Comparison of ENCODE assay signal across 27 mouse cellular contexts in the genomic region with DNA sequence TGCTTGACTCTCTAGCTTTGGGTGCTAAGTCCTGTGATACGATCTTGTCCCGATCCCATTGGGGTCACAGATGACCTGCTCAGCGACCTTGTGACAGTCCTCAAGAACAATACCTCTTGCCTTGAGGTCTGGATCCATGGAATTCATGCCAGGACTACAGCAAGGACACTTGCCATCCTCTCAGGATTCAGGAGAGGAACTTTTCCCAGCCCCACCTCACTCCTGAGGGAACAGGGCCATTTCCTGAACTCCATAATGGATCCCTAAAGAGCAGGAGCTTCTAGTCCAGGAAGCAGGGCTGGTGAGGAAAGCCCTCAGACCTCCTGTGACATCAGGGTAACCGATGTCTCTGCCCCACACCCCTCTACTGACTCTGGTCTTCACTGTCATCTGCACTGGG. TPM values are rescaled to one million over a fixed set of nuclear protein-coding genes. Genes with fewer than 3 reads are reported as not detected.
DNase-seq lines count a peak whose midpoint lies in the region; ATAC-seq and TF ChIP-seq lines count a peak whose summit lies in the region.
"Had no signal": no experiment of that assay in that cellular context is flagged by ENCODE, and none has a peak within 500 bp of the region (broad histone marks: within the 10 kb centered on the region; RNA-seq: fewer than 3 reads in every experiment).

No protein-coding gene starts in this region.

- TF ChIP-seq CTCF in heart, postnatal 0 days (IDR thresholded peaks at IDR 0.05; ENCODE audit: low read depth), result no peak

- H3K4me3 ChIP-seq in heart, embryonic 10.5 days, result no peak overlapping the region
- no peak overlapping the region for H3K4me3 ChIP-seq in heart, postnatal 0 days (ENCODE audit: low read depth, low read length)
- H3K4me3 ChIP-seq in midbrain, embryonic 13.5 days (replicated peaks), result no peak overlapping the region
- H3K4me3 ChIP-seq: embryonic facial prominence, embryonic 10.5 days; embryonic facial prominence, embryonic 13.5 days; forebrain, embryonic 10.5 days; forebrain, embryonic 13.5 days; kidney, embryonic 15.5 days had no signal

- peaks cover 4% of the 10 kb centered on the region; the same call in 1 of the 2 replicates for H3K27me3 ChIP-seq in heart, embryonic 10.5 days (ENCODE audit: insufficient read depth, poor library complexity, severe bottlenecking)
- H3K27me3 ChIP-seq in heart, postnatal 0 days (ENCODE audit: control insufficient read depth, insufficient read depth, low read length), result no peaks in the 10 kb centered on the region
- H3K27me3 ChIP-seq in midbrain, embryonic 13.5 days, result no peaks in the 10 kb centered on the region
- H3K27me3 ChIP-seq: embryonic facial prominence, embryonic 13.5 days; forebrain, embryonic 13.5 days; kidney, embryonic 15.5 days had no signal

- H3K4me2 ChIP-seq in heart, postnatal 0 days (ENCODE audit: low read depth, low read length), result no peak overlapping the region
- H3K4me2 ChIP-seq in midbrain, embryonic 13.5 days (replicated peaks), result no peak overlapping the region
- H3K4me2 ChIP-seq: embryonic facial prominence, embryonic 13.5 days; forebrain, embryonic 13.5 days; hindbrain, embryonic 14.5 days; kidney, embryonic 15.5 days had no signal

- DNase-seq in heart, adult 18-20 months, result peak; percentile 47 to 85
- DNase-seq in heart, postnatal 10 days, result no peak
- DNase-seq in heart, adult 9 months (ENCODE audit: low spot score in 2 of 2), result peak; percentile 56 to 82
- DNase-seq in heart, embryonic 10.5 days (ENCODE audit: low spot score), result no peak
- no peak for DNase-seq in heart, postnatal 0 days (ENCODE audit: low spot score)
- peak; percentile 18 for DNase-seq in heart, postnatal 4 days
- DNase-seq: adrenal gland, adult 2 months; adrenal gland, postnatal 14 days; cerebellum, adult 11-12 months; cerebellum, adult 8-10 months; cerebellum, postnatal 10 days; cerebellum, postnatal 36 days; embryo, embryonic 11 days; gastrocnemius, postnatal 14 days; kidney, adult 18-20 months had no signal

- H3K4me1 ChIP-seq in heart, embryonic 10.5 days, result peaks cover 28% of the 10 kb centered on the region
- no peaks in the 10 kb centered on the region for H3K4me1 ChIP-seq in heart, postnatal 0 days (ENCODE audit: control insufficient read depth, insufficient read depth)
- H3K4me1 ChIP-seq in midbrain, embryonic 13.5 days (replicated peaks), result peaks cover 10% of the 10 kb centered on the region

- intact Hi-C loops in heart, postnatal 10 days (cut with DNase I), result loop anchor here (1.0 kb wide), 1 partner anchor 19 kb away; no protein-coding TSS in a partner anchor

- no peak overlapping the region for H3K9ac ChIP-seq in heart, postnatal 0 days (replicated peaks; ENCODE audit: low read depth, low read length)
- H3K9ac ChIP-seq in midbrain, embryonic 13.5 days (replicated peaks), result no peak overlapping the region
- H3K9ac ChIP-seq: embryonic facial prominence, embryonic 13.5 days; forebrain, embryonic 13.5 days; hindbrain, embryonic 14.5 days; kidney, embryonic 15.5 days had no signal

- 77% methylated on average over 4 of the region's 4 CpGs for WGBS in heart, embryonic 10.5 days
- 61% methylated on average over 4 of the region's 4 CpGs for WGBS in heart, postnatal 0 days
- 86% methylated on average over 4 of the region's 4 CpGs for WGBS in midbrain, embryonic 13.5 days

- no peak for ATAC-seq in heart, postnatal 0 days (ENCODE audit: insufficient read depth, low read depth)
- no peak for ATAC-seq in midbrain, embryonic 13.5 days
- ATAC-seq: CD4-positive, CD25-positive, alpha-beta regulatory T cell, adult 4 months; forebrain, embryonic 13.5 days; forebrain, embryonic 16.5 days; hindbrain, postnatal 0 days; inflammation-experienced regulatory T-cells, adult 6 months; intestine, embryonic 16.5 days had no signal

- no peak overlapping the region for H3K27ac ChIP-seq in heart, embryonic 10.5 days
- peak overlapping the region; percentile 78 for H3K27ac ChIP-seq in heart, postnatal 0 days (ENCODE audit: low read depth)
- H3K27ac ChIP-seq in midbrain, embryonic 13.5 days, result no peak overlapping the region
- H3K27ac ChIP-seq: embryonic facial prominence, embryonic 10.5 days; embryonic facial prominence, embryonic 13.5 days; forebrain, embryonic 10.5 days; forebrain, embryonic 13.5 days; hindbrain, embryonic 14.5 days; hindbrain, postnatal 0 days; kidney, embryonic 15.5 days had no signal

- no peaks in the 10 kb centered on the region for H3K36me3 ChIP-seq in heart, embryonic 10.5 days
- H3K36me3 ChIP-seq in heart, postnatal 0 days (replicated peaks; ENCODE audit: control insufficient read depth, insufficient read depth, low read length), result no peaks in the 10 kb centered on the region
- no peaks in the 10 kb centered on the region for H3K36me3 ChIP-seq in midbrain, embryonic 13.5 days
- H3K36me3 ChIP-seq: embryonic facial prominence, embryonic 13.5 days; kidney, embryonic 15.5 days had no signal

- TF ChIP-seq EP300 in heart, postnatal 0 days (IDR thresholded peaks at IDR 0.05; ENCODE audit: low read depth), result no peak

- no peaks in the 10 kb centered on the region for H3K9me3 ChIP-seq in heart, embryonic 10.5 days
- no peaks in the 10 kb centered on the region for H3K9me3 ChIP-seq in heart, postnatal 0 days (replicated peaks; ENCODE audit: control insufficient read depth, low read length)
- H3K9me3 ChIP-seq in midbrain, embryonic 13.5 days, result no peaks in the 10 kb centered on the region
- H3K9me3 ChIP-seq: embryonic facial prominence, embryonic 10.5 days; embryonic facial prominence, embryonic 13.5 days; forebrain, embryonic 13.5 days; kidney, embryonic 15.5 days had no signal

RNA-seq across cellular contexts. Expression of gene Mcf2l, which starts 34.1 kb away (rescaled TPM):
- 10 to 100 TPM; 75.1 to 93.4 TPM for total RNA-seq in heart, adult 18-20 months (2021)
- 10 to 100 TPM; 56.4 to 88.8 TPM for total RNA-seq in heart, postnatal 10 days (2021)
- 8.3 and 9.1 TPM in 2 replicates for polyA plus RNA-seq in heart, embryonic 10.5 days (2016; fragmentation: Nextera tagmentation; extraction: Ambion mirVana)
- total RNA-seq in heart, postnatal 0 days (2014; rRNA removed; ENCODE audit: low replicate concordance), result 22.1 and 22.9 TPM in 2 replicates
- 6.6 and 7.5 TPM in 2 replicates for polyA plus RNA-seq in heart, postnatal 0 days (2015; fragmentation: Nextera tagmentation; extraction: Ambion mirVana)
- total RNA-seq in heart, postnatal 4 days (2021), result 10 to 100 TPM; 28.8 to 33.0 TPM
- 130 and 141 TPM in 2 replicates for polyA plus RNA-seq in midbrain, embryonic 13.5 days (2015; fragmentation: Nextera tagmentation; extraction: Ambion mirVana)

Comparison
In these comparisons a context has a peak if more than half of its experiments do, and no peak if none do; other contexts are left out.
1. DNase-seq: peak in heart, adult 18-20 months (2 of 2), heart, adult 9 months (2 of 2) and heart, postnatal 4 days (single experiment); none in heart, postnatal 10 days (0 of 2), heart, embryonic 10.5 days (single experiment) and heart, postnatal 0 days (single experiment).